Mouse (Mus musculus): ENCODE results near the gene Rprd2. TPM values are rescaled to one million over a fixed set of nuclear protein-coding genes. Genes with fewer than 3 reads are reported as not detected.
A peak's percentile ranks its signal among the peaks of the same experiment; 100 is the strongest.
"Not testable (repeated sequence)": the region's sequence is repeated elsewhere in the genome, so short reads cannot be mapped to it uniquely, and the experiment has no call there.

Rprd2 gene
- total RNA-seq, 2 experiments from 2014 or later = 64.4 to 64.7 TPM

GRCm38 (mm10) chr3:95819351-95819985, 805 bp upstream of the Rprd2 start:
- DNase-seq (ENCODE audit: low spot score in 2 of 2) = peak; percentile 100

- peak in 1 of 2 experiments; percentile 13 for DNase-seq (ENCODE audit: low spot score in 2 of 2)
These were observed 594 bp downstream of the Rprd2 start for GRCm38 (mm10) chr3:95818026-95818511.

- no peak for DNase-seq (ENCODE audit: low spot score in 2 of 2)
These were observed 2.0 kb downstream of the Rprd2 start for GRCm38 (mm10) chr3:95816681-95817080.

GRCm38 (mm10) chr3:95808384-95808783, 10.3 kb downstream of the Rprd2 start:
- DNase-seq (ENCODE audit: low spot score in 2 of 2) = no peak

- not testable (repeated sequence) for DNase-seq (ENCODE audit: low spot score in 2 of 2)
These were observed 11.0 kb downstream of the Rprd2 start for GRCm38 (mm10) chr3:95807630-95808029.

- DNase-seq (ENCODE audit: low spot score in 2 of 2) = no peak
These were observed 12.0 kb downstream of the Rprd2 start for GRCm38 (mm10) chr3:95806677-95807076.

- DNase-seq (ENCODE audit: low spot score in 2 of 2) = no peak
These were observed 14.8 kb downstream of the Rprd2 start for GRCm38 (mm10) chr3:95803851-95804250.

GRCm38 (mm10) chr3:95798756-95799155, 19.9 kb downstream of the Rprd2 start:
- DNase-seq (ENCODE audit: low spot score in 2 of 2) = no peak

- DNase-seq (ENCODE audit: low spot score in 2 of 2) = no peak
These were observed 24.4 kb downstream of the Rprd2 start for GRCm38 (mm10) chr3:95794299-95794698.

- no peak for DNase-seq (ENCODE audit: low spot score in 2 of 2)
These were observed 25.0 kb downstream of the Rprd2 start for GRCm38 (mm10) chr3:95793662-95794061.

GRCm38 (mm10) chr3:95785501-95785900, 33.2 kb downstream of the Rprd2 start:
- DNase-seq (ENCODE audit: low spot score in 2 of 2) = no peak

GRCm38 (mm10) chr3:95771985-95772384, 46.7 kb downstream of the Rprd2 start:
- peak in 1 of 2 experiments; percentile 14 for DNase-seq (ENCODE audit: low spot score in 2 of 2)

- no peak for DNase-seq (ENCODE audit: low spot score in 2 of 2)
These were observed 53.1 kb downstream of the Rprd2 start for GRCm38 (mm10) chr3:95765534-95765933.

GRCm38 (mm10) chr3:95763811-95764210, 54.9 kb downstream of the Rprd2 start:
- DNase-seq (ENCODE audit: low spot score in 2 of 2) = no peak

- DNase-seq (ENCODE audit: low spot score in 2 of 2) = no peak
These were observed 55.7 kb downstream of the Rprd2 start for GRCm38 (mm10) chr3:95762961-95763360.

GRCm38 (mm10) chr3:95761771-95762170, 56.9 kb downstream of the Rprd2 start:
- no peak for DNase-seq (ENCODE audit: low spot score in 2 of 2)

GRCm38 (mm10) chr3:95760656-95761055, 58.0 kb downstream of the Rprd2 start:
- no peak for DNase-seq (ENCODE audit: low spot score in 2 of 2)

GRCm38 (mm10) chr3:95760106-95760505, 58.6 kb downstream of the Rprd2 start, which contains the start of gene Tars2:
Gene Tars2, minus strand, starts transcription at chr3:95760206.
- no peak for DNase-seq (ENCODE audit: low spot score in 2 of 2)

- no peak for DNase-seq (ENCODE audit: low spot score in 2 of 2)
These were observed 60.0 kb downstream of the Rprd2 start for GRCm38 (mm10) chr3:95758467-95759218.

GRCm38 (mm10) chr3:95756808-95757207, 61.9 kb downstream of the Rprd2 start:
- DNase-seq (ENCODE audit: low spot score in 2 of 2) = no peak

GRCm38 (mm10) chr3:95754345-95755206, 64.1 kb downstream of the Rprd2 start:
- peak; percentile 94 to 95 for DNase-seq (ENCODE audit: low spot score in 2 of 2)
